Mouse (Mus musculus) neural tube, embryonic 11.5 days (tissue): ENCODE measurements around the gene Fam76b. TPM values are rescaled to one million over a fixed set of nuclear protein-coding genes. Genes with fewer than 3 reads are reported as not detected.
A peak's percentile ranks its signal among the peaks of the same experiment; 100 is the strongest.

ENCODE experiments used
- ATAC-seq: fragments of 200-750 bp; cut with Nextera tagmentation; 2 replicates; pipeline ENCODE4 v1.8.0; 2017; ENCODE audit warnings: moderate number of reproducible peaks, mild to moderate bottlenecking, moderate TSS enrichment, moderate library complexity; ENCODE audit not compliant: insufficient read depth, low FRiP score, low TSS enrichment
- DNase-seq: peaks from one replicate; pipeline ENCODE4 v3.0.0-alpha.2; 2015; ENCODE audit warnings: low spot score
- H3K27ac ChIP-seq: fragments of 300-500 bp; sonication (generic); 2 replicates; pipeline ENCODE4 v1.5.1; 2014; ENCODE audit warnings: low read depth, mild to moderate bottlenecking, low read length
- H3K27me3 ChIP-seq: fragments of 300-500 bp; sonication (generic); 2 replicates; pipeline ENCODE4 v1.6.1; 2014; ENCODE audit warnings: mild to moderate bottlenecking, low read length, mixed read lengths; ENCODE audit not compliant: control insufficient read depth, insufficient read depth
- H3K36me3 ChIP-seq: fragments of 300-500 bp; sonication (generic); 2 replicates; pipeline ENCODE4 v1.6.1; 2014; ENCODE audit warnings: mild to moderate bottlenecking, low read length, moderate library complexity, mixed read lengths; ENCODE audit not compliant: control insufficient read depth, insufficient read depth
- H3K4me1 ChIP-seq: fragments of 300-500 bp; sonication (generic); 2 replicates; pipeline ENCODE4 v1.6.1; 2014; ENCODE audit warnings: low read length, mixed read lengths; ENCODE audit not compliant: control insufficient read depth, insufficient read depth
- H3K4me2 ChIP-seq: fragments of 300-500 bp; sonication (generic); 2 replicates; pipeline ENCODE4 v1.6.1; 2014; ENCODE audit warnings: low read depth, mild to moderate bottlenecking, moderate library complexity
- H3K4me3 ChIP-seq: fragments of 300-500 bp; sonication (generic); 2 replicates; pipeline ENCODE4 v1.5.1; 2014; ENCODE audit warnings: low read depth, low read length
- H3K9ac ChIP-seq: fragments of 300-500 bp; sonication (generic); 2 replicates; pipeline ENCODE4 v1.6.1; 2014; ENCODE audit warnings: mild to moderate bottlenecking, low read length
- H3K9me3 ChIP-seq: fragments of 300-500 bp; sonication (generic); 2 replicates; pipeline ENCODE4 v1.6.1; 2016; ENCODE audit warnings: low read length; ENCODE audit not compliant: control insufficient read depth
- WGBS: fragments of 180-500 bp; shearing (Covaris S2); extraction: QIAGEN DNeasy Blood & Tissue Kit; methylation state at CpG from one replicate; pipeline ENCODE4 v1.1.7; 2014; 5-methylcytosine and 5-hydroxymethylcytosine counted together
- polyA plus RNA-seq: library from polyadenylated mRNA; unstranded; fragments of >200 nt; fragmentation: Nextera tagmentation; extraction: Ambion mirVana; gene quantifications from 2 replicates; pipeline ENCODE4 v1.2.1, GENCODE M21; 2014

Fam76b gene
- polyA plus RNA-seq, 1 experiment from 2014 or later = 28.4 TPM

DNA sequence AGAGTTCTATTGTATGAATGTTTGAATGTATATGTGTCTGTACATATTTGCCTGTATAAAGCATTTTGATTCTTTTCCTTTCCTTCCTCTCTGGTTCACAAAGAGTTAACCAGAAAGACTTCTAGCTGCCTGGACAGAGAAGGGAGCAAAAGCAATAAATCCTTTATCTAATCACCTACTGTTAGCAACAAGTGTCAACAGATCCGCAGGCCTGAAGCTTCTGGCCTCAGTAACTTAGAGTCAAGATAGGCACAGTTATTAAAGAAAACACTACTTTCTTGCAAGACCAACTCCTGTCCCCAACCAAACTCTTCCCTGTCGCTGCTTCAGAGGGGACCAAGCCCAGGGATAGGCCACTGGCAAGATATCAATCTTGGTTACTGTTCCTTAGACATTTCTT, 55.0 kb downstream of the Fam76b start:
- Histone ChIP-seq H3K27me3 (no peaks in the 10 kb centered on the region), H3K9me3 (no peaks in the 10 kb centered on the region), H3K4me1 (no peaks in the 10 kb centered on the region), H3K4me3 (no peak overlapping the region), H3K4me2 (no peak overlapping the region), H3K27ac (no peak overlapping the region), H3K9ac (no peak overlapping the region), H3K36me3 (no peaks in the 10 kb centered on the region)
- 29% methylated on average over 2 of the region's 2 CpGs for WGBS
- ATAC-seq (no peak), DNase-seq (no peak)

- Histone ChIP-seq H3K4me1 (no peaks in the 10 kb centered on the region), H3K9me3 (no peaks in the 10 kb centered on the region), H3K4me3 (no peak overlapping the region), H3K27me3 (no peaks in the 10 kb centered on the region), H3K9ac (no peak overlapping the region), H3K27ac (no peak overlapping the region), H3K36me3 (no peaks in the 10 kb centered on the region), H3K4me2 (no peak overlapping the region)
- ATAC-seq (no peak; the same call in 1 of the 2 replicates), DNase-seq (no peak)
- 80% methylated on average over 5 of the region's 5 CpGs for WGBS
Observed at GRCm38 (mm10) chr9:13888981-13889380, 61.5 kb downstream of the Fam76b start.

DNA sequence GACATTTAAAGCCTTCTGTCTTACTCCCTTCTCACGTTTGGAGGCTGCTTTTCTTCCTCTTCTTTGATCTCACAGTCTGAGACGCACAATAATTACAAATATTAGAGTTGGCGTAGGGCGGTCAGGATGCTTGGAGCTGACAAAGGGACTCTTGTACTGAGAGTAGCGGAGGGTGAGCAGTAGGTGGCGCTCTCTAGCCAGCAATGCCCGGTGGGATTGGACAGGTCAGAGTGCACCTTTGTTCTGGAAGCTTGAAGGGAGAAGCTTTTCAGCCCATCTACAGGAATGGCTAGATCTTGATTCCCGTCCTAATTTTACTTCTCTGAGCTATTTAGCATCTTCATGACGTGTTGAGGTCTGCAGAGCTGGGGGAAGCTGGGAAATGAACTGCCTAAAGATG, 62.1 kb downstream of the Fam76b start:
- no peaks in the 10 kb centered on the region for H3K27me3 ChIP-seq
- ATAC-seq (peak; percentile 90), DNase-seq (peak; percentile 81)
- H3K9me3 ChIP-seq = no peaks in the 10 kb centered on the region
- H3K4me3 ChIP-seq = no peak overlapping the region
- no peak overlapping the region for H3K4me2 ChIP-seq
- no peaks in the 10 kb centered on the region for H3K36me3 ChIP-seq
- 9% methylated on average over 9 of the region's 9 CpGs for WGBS
- H3K4me1 ChIP-seq = no peaks in the 10 kb centered on the region
- no peak overlapping the region for H3K27ac ChIP-seq
- H3K9ac ChIP-seq = no peak overlapping the region

DNA sequence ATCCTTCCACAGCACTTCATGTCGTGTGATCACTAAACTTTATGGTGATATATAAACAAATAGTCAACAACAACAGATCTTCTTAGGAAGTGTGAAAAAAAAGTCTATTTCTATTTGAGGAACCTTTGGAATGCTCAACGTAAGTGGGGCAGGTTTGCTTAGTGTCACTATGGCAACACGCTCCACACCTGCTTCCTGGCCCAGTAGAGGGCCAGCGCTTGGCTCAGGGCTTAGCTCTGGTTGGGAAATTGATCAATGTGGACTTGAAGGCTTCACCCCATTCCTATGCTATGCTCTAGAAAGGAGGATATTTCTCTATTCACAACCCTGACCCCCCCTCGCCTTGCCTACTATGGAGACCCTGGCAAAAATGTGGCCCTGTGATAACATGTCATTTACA, 62.7 kb downstream of the Fam76b start:
- WGBS = 56% methylated on average over 5 of the region's 5 CpGs
- H3K4me2 ChIP-seq = no peak overlapping the region
- H3K4me1 ChIP-seq = no peaks in the 10 kb centered on the region
- DNase-seq = no peak
- H3K9me3 ChIP-seq = no peaks in the 10 kb centered on the region
- no peaks in the 10 kb centered on the region for H3K36me3 ChIP-seq
- H3K4me3 ChIP-seq = no peak overlapping the region
- H3K9ac ChIP-seq = no peak overlapping the region
- no peaks in the 10 kb centered on the region for H3K27me3 ChIP-seq
- peak; percentile 41; the same call in 1 of the 2 replicates for ATAC-seq
- no peak overlapping the region for H3K27ac ChIP-seq

DNA sequence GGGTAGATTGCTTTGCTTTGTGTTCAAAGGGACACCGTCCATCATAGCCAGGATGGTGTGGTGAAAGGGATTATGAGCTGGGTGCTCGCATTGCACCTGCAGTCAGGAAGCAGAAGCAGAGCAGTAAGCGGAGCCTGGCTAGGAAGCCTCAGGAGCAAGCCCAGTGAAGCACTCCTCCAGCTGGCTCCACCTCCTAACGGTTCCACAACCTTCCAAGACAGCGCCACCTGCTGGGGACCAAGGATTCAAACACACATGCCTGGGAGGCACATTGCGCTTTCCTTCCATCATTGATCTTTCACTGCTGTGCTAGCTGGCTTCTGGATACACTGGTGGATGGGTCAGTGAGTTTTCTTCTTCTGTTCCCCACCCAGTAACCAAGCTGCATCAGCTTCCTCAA, 64.4 kb downstream of the Fam76b start:
- no peak for DNase-seq
- Histone ChIP-seq H3K4me2 (no peak overlapping the region), H3K9me3 (no peaks in the 10 kb centered on the region), H3K9ac (no peak overlapping the region), H3K27ac (no peak overlapping the region), H3K4me1 (no peaks in the 10 kb centered on the region), H3K4me3 (no peak overlapping the region), H3K36me3 (no peaks in the 10 kb centered on the region), H3K27me3 (no peaks in the 10 kb centered on the region)
- WGBS = 91% methylated on average over 6 of the region's 6 CpGs
- no peak for ATAC-seq

- WGBS = 56% methylated on average over 4 of the region's 4 CpGs
- Histone ChIP-seq H3K4me3 (no peak overlapping the region), H3K9me3 (no peaks in the 10 kb centered on the region), H3K27me3 (no peaks in the 10 kb centered on the region), H3K4me1 (no peaks in the 10 kb centered on the region), H3K9ac (no peak overlapping the region), H3K4me2 (no peak overlapping the region), H3K36me3 (no peaks in the 10 kb centered on the region), H3K27ac (no peak overlapping the region)
- DNase-seq = no peak
- ATAC-seq = no peak
Observed at GRCm38 (mm10) chr9:13893044-13893443, 65.5 kb downstream of the Fam76b start.

- H3K9ac ChIP-seq = no peak overlapping the region
- H3K9me3 ChIP-seq = no peaks in the 10 kb centered on the region
- no peak for DNase-seq
- no peak for ATAC-seq
- H3K4me1 ChIP-seq = no peaks in the 10 kb centered on the region
- H3K36me3 ChIP-seq = no peaks in the 10 kb centered on the region
- H3K4me3 ChIP-seq = no peak overlapping the region
- 76% methylated on average over 8 of the region's 8 CpGs for WGBS
- H3K4me2 ChIP-seq = no peak overlapping the region
- no peaks in the 10 kb centered on the region for H3K27me3 ChIP-seq
- no peak overlapping the region for H3K27ac ChIP-seq
Observed at GRCm38 (mm10) chr9:13894491-13894890, 67.0 kb downstream of the Fam76b start.

GRCm38 (mm10) chr9:13894936-13895335, 67.4 kb downstream of the Fam76b start:
- H3K9ac ChIP-seq = no peak overlapping the region
- H3K27ac ChIP-seq = no peak overlapping the region
- DNase-seq (no peak), ATAC-seq (no peak)
- H3K36me3 ChIP-seq = no peaks in the 10 kb centered on the region
- H3K4me1 ChIP-seq = no peaks in the 10 kb centered on the region
- no peak overlapping the region for H3K4me3 ChIP-seq
- no peaks in the 10 kb centered on the region for H3K9me3 ChIP-seq
- no peak overlapping the region for H3K4me2 ChIP-seq
- WGBS = 94% methylated on average over 7 of the region's 7 CpGs
- no peaks in the 10 kb centered on the region for H3K27me3 ChIP-seq

DNA sequence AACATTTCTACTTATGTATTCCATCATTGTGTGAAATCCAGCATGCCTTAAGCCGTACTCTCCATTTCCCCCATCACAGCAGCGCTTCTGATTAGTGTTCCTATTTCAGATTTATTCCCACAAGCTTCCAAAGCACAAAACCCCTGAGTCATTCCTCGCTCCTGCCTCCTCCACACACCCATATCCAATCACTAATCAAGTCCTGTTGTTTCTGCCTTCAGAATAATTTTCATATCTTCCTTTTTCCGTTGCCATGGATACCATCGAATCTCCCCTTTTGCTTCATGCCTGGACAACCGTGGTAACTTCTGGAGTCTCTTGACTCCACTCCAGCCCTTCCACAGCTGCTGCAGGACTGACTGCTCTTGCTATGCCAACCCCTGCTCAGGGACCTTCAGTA, 68.5 kb downstream of the Fam76b start:
- DNase-seq = no peak
- WGBS = 85% methylated on average over 6 of the region's 6 CpGs

More for the DNA sequence above, 68.5 kb downstream of the Fam76b start:
- Histone ChIP-seq H3K27ac (no peak overlapping the region), H3K4me1 (no peaks in the 10 kb centered on the region), H3K4me3 (no peak overlapping the region), H3K9ac (no peak overlapping the region), H3K27me3 (no peaks in the 10 kb centered on the region), H3K36me3 (no peaks in the 10 kb centered on the region), H3K4me2 (no peak overlapping the region), H3K9me3 (no peaks in the 10 kb centered on the region)
- ATAC-seq = no peak
